Comparison of ENCODE assay signal across 27 mouse cellular contexts in the genomic region with DNA sequence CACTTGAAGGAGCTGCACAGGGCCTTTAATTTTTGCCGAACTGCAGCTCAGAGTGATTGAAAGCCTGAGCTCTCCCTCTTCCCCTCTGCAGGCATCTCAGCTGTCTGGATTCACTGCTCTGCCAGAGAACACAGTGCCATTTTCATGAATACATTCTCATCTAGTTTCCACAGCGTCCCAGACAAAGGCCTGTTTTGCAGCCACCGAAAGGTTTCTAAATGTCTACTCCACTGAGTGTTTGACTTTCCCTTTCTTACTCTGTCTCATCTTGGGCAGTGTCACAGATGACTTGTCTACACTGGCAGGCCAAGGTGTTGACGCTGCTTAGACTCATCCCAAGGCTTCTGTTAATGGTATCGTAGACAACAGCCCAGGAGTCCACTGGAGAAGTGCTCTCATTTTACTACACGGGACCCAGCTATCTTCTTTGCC.
DNase-seq lines count a peak whose midpoint lies in the region; ATAC-seq and TF ChIP-seq lines count a peak whose summit lies in the region.
"Had no signal": no experiment of that assay in that cellular context is flagged by ENCODE, and none has a peak within 500 bp of the region (broad histone marks: within the 10 kb centered on the region; RNA-seq: fewer than 3 reads in every experiment).

No protein-coding gene starts in this region.

- no peaks in the 10 kb centered on the region for H3K36me3 ChIP-seq in embryonic facial prominence, embryonic 14.5 days (ENCODE audit: control insufficient read depth, insufficient read depth, low read length)
- no peaks in the 10 kb centered on the region for H3K36me3 ChIP-seq in embryonic facial prominence, embryonic 10.5 days (replicated peaks)
- H3K36me3 ChIP-seq in hindbrain, embryonic 13.5 days, result no peaks in the 10 kb centered on the region
- H3K36me3 ChIP-seq in hindbrain, embryonic 12.5 days, result no peaks in the 10 kb centered on the region
- H3K36me3 ChIP-seq in midbrain, embryonic 13.5 days, result no peaks in the 10 kb centered on the region
- H3K36me3 ChIP-seq in midbrain, embryonic 11.5 days (ENCODE audit: control insufficient read depth, insufficient read depth, low read length), result no peaks in the 10 kb centered on the region
- no peaks in the 10 kb centered on the region for H3K36me3 ChIP-seq in forebrain, postnatal 0 days (ENCODE audit: insufficient read depth)
- H3K36me3 ChIP-seq: heart, embryonic 13.5 days; midbrain, embryonic 12.5 days had no signal

- no peak overlapping the region for H3K4me2 ChIP-seq in embryonic facial prominence, embryonic 14.5 days (ENCODE audit: low read depth, low read length)
- H3K4me2 ChIP-seq in hindbrain, embryonic 13.5 days, result no peak overlapping the region
- no peak overlapping the region for H3K4me2 ChIP-seq in hindbrain, embryonic 12.5 days (replicated peaks)
- H3K4me2 ChIP-seq in midbrain, embryonic 13.5 days (replicated peaks), result no peak overlapping the region
- no peak overlapping the region for H3K4me2 ChIP-seq in midbrain, embryonic 11.5 days
- H3K4me2 ChIP-seq in forebrain, postnatal 0 days (ENCODE audit: low read depth), result no peak overlapping the region
- H3K4me2 ChIP-seq: heart, embryonic 13.5 days; midbrain, embryonic 12.5 days had no signal

- no peak overlapping the region for H3K27ac ChIP-seq in embryonic facial prominence, embryonic 14.5 days (replicated peaks; ENCODE audit: low read depth, low read length)
- no peak overlapping the region for H3K27ac ChIP-seq in embryonic facial prominence, embryonic 10.5 days (replicated peaks)
- H3K27ac ChIP-seq in hindbrain, embryonic 13.5 days, result peak overlapping the region; percentile 62
- no peak overlapping the region; the same call in 1 of the 2 replicates for H3K27ac ChIP-seq in hindbrain, embryonic 12.5 days
- H3K27ac ChIP-seq in midbrain, embryonic 13.5 days, result no peak overlapping the region; the same call in 1 of the 2 replicates
- no peak overlapping the region for H3K27ac ChIP-seq in midbrain, embryonic 11.5 days (ENCODE audit: low read depth, low read length)
- peak overlapping the region; percentile 69 for H3K27ac ChIP-seq in forebrain, postnatal 0 days (ENCODE audit: low read depth, low read length)
- H3K27ac ChIP-seq: heart, embryonic 13.5 days; liver, embryonic 14.5 days; midbrain, embryonic 12.5 days had no signal

- ATAC-seq in embryonic facial prominence, embryonic 14.5 days (ENCODE audit: low read depth), result no peak
- no peak for ATAC-seq in hindbrain, embryonic 13.5 days (ENCODE audit: low FRiP score)
- no peak for ATAC-seq in hindbrain, embryonic 12.5 days (ENCODE audit: low FRiP score)
- 0 out of 2 replicates have a peak, but pooled peaks have one; percentile 47 for ATAC-seq in midbrain, embryonic 13.5 days
- no peak for ATAC-seq in midbrain, embryonic 11.5 days (ENCODE audit: low FRiP score)
- peak; percentile 82 for ATAC-seq in forebrain, postnatal 0 days
- ATAC-seq: activated CD4-positive, CD25-positive, alpha-beta regulatory T cell, adult 4 months; intestine, postnatal 0 days had no signal

- H3K4me3 ChIP-seq in embryonic facial prominence, embryonic 14.5 days (ENCODE audit: low read depth, low read length), result no peak overlapping the region
- no peak overlapping the region for H3K4me3 ChIP-seq in embryonic facial prominence, embryonic 10.5 days
- no peak overlapping the region for H3K4me3 ChIP-seq in hindbrain, embryonic 13.5 days
- H3K4me3 ChIP-seq in hindbrain, embryonic 12.5 days, result no peak overlapping the region
- H3K4me3 ChIP-seq in midbrain, embryonic 13.5 days (replicated peaks), result no peak overlapping the region
- no peak overlapping the region for H3K4me3 ChIP-seq in midbrain, embryonic 11.5 days (ENCODE audit: low read depth, low read length)
- H3K4me3 ChIP-seq in forebrain, postnatal 0 days (ENCODE audit: low read depth, low read length), result no peak overlapping the region
- H3K4me3 ChIP-seq: heart, embryonic 13.5 days; midbrain, embryonic 12.5 days; myocyte had no signal

- no peak overlapping the region for H3K9ac ChIP-seq in embryonic facial prominence, embryonic 14.5 days (ENCODE audit: low read depth, low read length)
- H3K9ac ChIP-seq in hindbrain, embryonic 13.5 days, result no peak overlapping the region
- H3K9ac ChIP-seq in hindbrain, embryonic 12.5 days, result no peak overlapping the region
- H3K9ac ChIP-seq in midbrain, embryonic 13.5 days (replicated peaks), result no peak overlapping the region
- H3K9ac ChIP-seq in midbrain, embryonic 11.5 days (ENCODE audit: low read length), result no peak overlapping the region
- no peak overlapping the region for H3K9ac ChIP-seq in forebrain, postnatal 0 days
- H3K9ac ChIP-seq: heart, embryonic 13.5 days; liver, embryonic 14.5 days; midbrain, embryonic 12.5 days had no signal

- H3K27me3 ChIP-seq in embryonic facial prominence, embryonic 14.5 days (replicated peaks; ENCODE audit: control insufficient read depth, insufficient read depth, low read length), result no peaks in the 10 kb centered on the region
- H3K27me3 ChIP-seq in embryonic facial prominence, embryonic 10.5 days (replicated peaks; ENCODE audit: low read depth, poor library complexity, severe bottlenecking), result no peaks in the 10 kb centered on the region
- no peaks in the 10 kb centered on the region for H3K27me3 ChIP-seq in hindbrain, embryonic 13.5 days
- no peaks in the 10 kb centered on the region for H3K27me3 ChIP-seq in hindbrain, embryonic 12.5 days
- no peaks in the 10 kb centered on the region for H3K27me3 ChIP-seq in midbrain, embryonic 13.5 days
- no peaks in the 10 kb centered on the region for H3K27me3 ChIP-seq in midbrain, embryonic 11.5 days (ENCODE audit: control insufficient read depth, insufficient read depth, low read length)
- no peaks in the 10 kb centered on the region for H3K27me3 ChIP-seq in forebrain, postnatal 0 days (ENCODE audit: insufficient read depth, low read length)
- H3K27me3 ChIP-seq: CH12.LX; heart, embryonic 13.5 days; midbrain, embryonic 12.5 days had no signal

- no peak for TF ChIP-seq CTCF in forebrain, postnatal 0 days (IDR thresholded peaks at IDR 0.05; ENCODE audit: low read depth)

- H3K9me3 ChIP-seq in embryonic facial prominence, embryonic 14.5 days (ENCODE audit: control insufficient read depth, low read length), result no peaks in the 10 kb centered on the region
- H3K9me3 ChIP-seq in embryonic facial prominence, embryonic 10.5 days, result no peaks in the 10 kb centered on the region
- peaks cover 3% of the 10 kb centered on the region for H3K9me3 ChIP-seq in hindbrain, embryonic 13.5 days
- no peaks in the 10 kb centered on the region for H3K9me3 ChIP-seq in hindbrain, embryonic 12.5 days (replicated peaks)
- H3K9me3 ChIP-seq in midbrain, embryonic 13.5 days, result no peaks in the 10 kb centered on the region
- H3K9me3 ChIP-seq in midbrain, embryonic 11.5 days (ENCODE audit: control insufficient read depth, low read length), result no peaks in the 10 kb centered on the region
- H3K9me3 ChIP-seq in forebrain, postnatal 0 days (ENCODE audit: low read length), result no peaks in the 10 kb centered on the region
- H3K9me3 ChIP-seq: heart, embryonic 13.5 days; midbrain, embryonic 12.5 days had no signal

- 0 out of 2 replicates have a peak, but pooled peaks cover 4% of the 10 kb centered on the region for H3K4me1 ChIP-seq in embryonic facial prominence, embryonic 14.5 days (ENCODE audit: control insufficient read depth, insufficient read depth, low read length)
- no peaks in the 10 kb centered on the region for H3K4me1 ChIP-seq in embryonic facial prominence, embryonic 10.5 days
- H3K4me1 ChIP-seq in hindbrain, embryonic 13.5 days (replicated peaks), result peaks cover 15% of the 10 kb centered on the region
- H3K4me1 ChIP-seq in hindbrain, embryonic 12.5 days, result no peaks in the 10 kb centered on the region
- no peaks in the 10 kb centered on the region for H3K4me1 ChIP-seq in midbrain, embryonic 13.5 days (replicated peaks)
- H3K4me1 ChIP-seq in midbrain, embryonic 11.5 days (ENCODE audit: control insufficient read depth, insufficient read depth, low read length), result no peaks in the 10 kb centered on the region
- H3K4me1 ChIP-seq in forebrain, postnatal 0 days (ENCODE audit: insufficient read depth), result no peaks in the 10 kb centered on the region
- H3K4me1 ChIP-seq: heart, embryonic 13.5 days; midbrain, embryonic 12.5 days had no signal

- DNase-seq in embryonic facial prominence, embryonic 14.5 days (ENCODE audit: low spot score), result peak; percentile 9
- DNase-seq in embryonic facial prominence, embryonic 10.5 days (ENCODE audit: low spot score), result no peak
- DNase-seq in midbrain, embryonic 11.5 days (ENCODE audit: low spot score, missing footprints), result no peak
- peak; percentile 60 for DNase-seq in forebrain, postnatal 0 days
- DNase-seq in cerebellum, postnatal 14 days, result no peak
- DNase-seq: adrenal gland, adult 2 months; adrenal gland, postnatal 36 days; cerebellum, adult 2 months; cerebellum, postnatal 25 days; heart, postnatal 10 days; kidney, adult 9 months; kidney, postnatal 10 days; liver; lung, adult 2 months; lung, postnatal 14 days; right cerebral cortex, postnatal 25 days; thymus, postnatal 14 days had no signal

- 75% methylated on average over 6 of the region's 6 CpGs for WGBS in embryonic facial prominence, embryonic 14.5 days
- 88% methylated on average over 6 of the region's 6 CpGs for WGBS in embryonic facial prominence, embryonic 10.5 days
- 64% methylated on average over 6 of the region's 6 CpGs for WGBS in hindbrain, embryonic 13.5 days
- WGBS in hindbrain, embryonic 12.5 days, result 73% methylated on average over 6 of the region's 6 CpGs
- 70% methylated on average over 6 of the region's 6 CpGs for WGBS in midbrain, embryonic 13.5 days
- 78% methylated on average over 6 of the region's 6 CpGs for WGBS in midbrain, embryonic 11.5 days
- WGBS in forebrain, postnatal 0 days, result 55% methylated on average over 6 of the region's 6 CpGs

Comparison
In these comparisons a context has a peak if more than half of its experiments do, and no peak if none do; other contexts are left out.
1. ATAC-seq: peak in midbrain, embryonic 13.5 days (single experiment) and forebrain, postnatal 0 days (single experiment); none in embryonic facial prominence, embryonic 14.5 days (single experiment), hindbrain, embryonic 13.5 days (single experiment), hindbrain, embryonic 12.5 days (single experiment) and midbrain, embryonic 11.5 days (single experiment).
2. DNase-seq: peak in embryonic facial prominence, embryonic 14.5 days (single experiment) and forebrain, postnatal 0 days (single experiment); none in embryonic facial prominence, embryonic 10.5 days (single experiment), midbrain, embryonic 11.5 days (single experiment) and cerebellum, postnatal 14 days (0 of 2).
3. H3K27ac ChIP-seq: peak in hindbrain, embryonic 13.5 days (single experiment) and forebrain, postnatal 0 days (single experiment); none in embryonic facial prominence, embryonic 14.5 days (single experiment), embryonic facial prominence, embryonic 10.5 days (single experiment), hindbrain, embryonic 12.5 days (single experiment), midbrain, embryonic 13.5 days (single experiment) and midbrain, embryonic 11.5 days (single experiment).